Comparison of ENCODE assay signal across 8 mouse cellular contexts in genomic region chrX:94541206-94541605, GRCm38 (mm10). TPM values are rescaled to one million over a fixed set of nuclear protein-coding genes. Genes with fewer than 3 reads are reported as not detected.
A peak's percentile ranks its signal among the peaks of the same experiment; 100 is the strongest.
DNase-seq lines count a peak whose midpoint lies in the region; ATAC-seq and TF ChIP-seq lines count a peak whose summit lies in the region.

No protein-coding gene starts in this region.

- no peak for TF ChIP-seq CTCF in bone marrow, adult 2 months (IDR thresholded peaks at IDR 0.05; ENCODE audit: control insufficient read depth, insufficient read depth, low read length)
- TF ChIP-seq CTCF in embryonic fibroblast, embryonic 13.5 days (IDR thresholded peaks at IDR 0.05; ENCODE audit: borderline replicate concordance, insufficient read depth, low read length), result no peak

- H3K4me2 ChIP-seq in intestine, embryonic 14.5 days (ENCODE audit: low read length), result peak overlapping the region; percentile 43; the same call in 1 of the 2 replicates
- peak overlapping the region; percentile 47 for H3K4me2 ChIP-seq in midbrain, embryonic 11.5 days

- peak overlapping the region; percentile 39 for H3K4me3 ChIP-seq in bone marrow, adult 2 months (replicated peaks; ENCODE audit: control insufficient read depth, low read depth, low read length)
- peak overlapping the region; percentile 95 for H3K4me3 ChIP-seq in embryonic fibroblast, embryonic 13.5 days (ENCODE audit: insufficient read depth, low read length)
- H3K4me3 ChIP-seq in intestine, embryonic 14.5 days (ENCODE audit: low read depth, low read length), result peak overlapping the region; percentile 48
- peak overlapping the region; percentile 61 for H3K4me3 ChIP-seq in midbrain, embryonic 11.5 days (ENCODE audit: low read depth, low read length)

- ATAC-seq in intestine, embryonic 14.5 days (replicated peaks; ENCODE audit: low FRiP score, low TSS enrichment, low read depth), result no peak
- ATAC-seq in midbrain, embryonic 11.5 days (ENCODE audit: low FRiP score), result 0 out of 2 replicates have a peak, but pooled peaks have one; percentile 0

- no peak overlapping the region for H3K27ac ChIP-seq in bone marrow, adult 2 months (ENCODE audit: control insufficient read depth, insufficient read depth, low read depth, low read length, poor library complexity)
- peak overlapping the region; percentile 87 for H3K27ac ChIP-seq in embryonic fibroblast, embryonic 13.5 days (ENCODE audit: insufficient read depth, low read length)
- H3K27ac ChIP-seq in intestine, embryonic 14.5 days (ENCODE audit: low read depth), result peak overlapping the region; percentile 86
- H3K27ac ChIP-seq in midbrain, embryonic 11.5 days (ENCODE audit: low read depth, low read length), result peak overlapping the region; percentile 82

- 19% methylated on average over 25 of the region's 25 CpGs for WGBS in bone marrow, adult 2 months
- 14% methylated on average over 25 of the region's 25 CpGs for WGBS in intestine, embryonic 14.5 days
- WGBS in midbrain, embryonic 11.5 days, result 19% methylated on average over 25 of the region's 25 CpGs

- no peak for TF ChIP-seq POLR2A in bone marrow, adult 2 months (IDR thresholded peaks at IDR 0.05; ENCODE audit: borderline replicate concordance, control insufficient read depth, low read depth, low read length)
- 0 out of 2 replicates have a peak, but pooled peaks have one; percentile 5 for TF ChIP-seq POLR2A in embryonic fibroblast, embryonic 13.5 days (IDR thresholded peaks at IDR 0.05; ENCODE audit: low read depth, low read length)

- no peaks in the 10 kb centered on the region for H3K4me1 ChIP-seq in bone marrow, adult 2 months (ENCODE audit: control insufficient read depth, insufficient read depth, low read length)
- H3K4me1 ChIP-seq in embryonic fibroblast, embryonic 13.5 days (ENCODE audit: control insufficient read depth, insufficient read depth, low read length), result no peaks in the 10 kb centered on the region
- no peaks in the 10 kb centered on the region; the same call in 1 of the 2 replicates for H3K4me1 ChIP-seq in intestine, embryonic 14.5 days (replicated peaks; ENCODE audit: control insufficient read depth, insufficient read depth, low read length)
- H3K4me1 ChIP-seq in midbrain, embryonic 11.5 days (ENCODE audit: control insufficient read depth, insufficient read depth, low read length), result peaks cover 15% of the 10 kb centered on the region

- H3K9me3 ChIP-seq in intestine, embryonic 14.5 days (ENCODE audit: control insufficient read depth, low read length), result no peaks in the 10 kb centered on the region
- no peaks in the 10 kb centered on the region for H3K9me3 ChIP-seq in midbrain, embryonic 11.5 days (ENCODE audit: control insufficient read depth, low read length)

- peaks cover 36% of the 10 kb centered on the region for H3K36me3 ChIP-seq in intestine, embryonic 14.5 days (ENCODE audit: control insufficient read depth, insufficient read depth, low read length)
- H3K36me3 ChIP-seq in midbrain, embryonic 11.5 days (ENCODE audit: control insufficient read depth, insufficient read depth, low read length), result peaks cover 3% of the 10 kb centered on the region; the same call in 1 of the 2 replicates

- H3K27me3 ChIP-seq in intestine, embryonic 14.5 days (replicated peaks; ENCODE audit: control insufficient read depth, insufficient read depth, low read length), result no peaks in the 10 kb centered on the region
- no peaks in the 10 kb centered on the region for H3K27me3 ChIP-seq in midbrain, embryonic 11.5 days (ENCODE audit: control insufficient read depth, insufficient read depth, low read length)

- peak overlapping the region; percentile 81 for H3K9ac ChIP-seq in intestine, embryonic 14.5 days (ENCODE audit: low read length)
- H3K9ac ChIP-seq in midbrain, embryonic 11.5 days (ENCODE audit: low read length), result peak overlapping the region; percentile 81

- DNase-seq in left cerebral cortex, adult 18-20 months (ENCODE audit: low spot score in 2 of 2), result peak; percentile 16
- no peak for DNase-seq in left cerebral cortex, postnatal 4 days
- peak; percentile 59 for DNase-seq in intestine, embryonic 14.5 days (ENCODE audit: low spot score)
- DNase-seq in midbrain, embryonic 11.5 days (ENCODE audit: low spot score, missing footprints), result no peak
- no peak for DNase-seq in ovary, postnatal 14 days (ENCODE audit: low spot score)
- no peak for DNase-seq in embryo, embryonic 10 days (ENCODE audit: low spot score)

- intact Hi-C loops in left cerebral cortex, postnatal 4 days (cut with DNase I), result no loop called here

RNA-seq across cellular contexts. Expression of gene Maged1, which starts 0.7 kb away (rescaled TPM):
- 100 to 1,000 TPM; 440 to 444 TPM for total RNA-seq in left cerebral cortex, adult 18-20 months (2021)
- total RNA-seq in left cerebral cortex, postnatal 4 days (2021), result 100 to 1,000 TPM; 517 to 564 TPM
- polyA plus RNA-seq in bone marrow, adult 2 months (2011; ENCODE audit: insufficient read depth, insufficient read length, low replicate concordance, missing spikeins), result 9.9 and 18.5 TPM in 2 replicates
- polyA plus RNA-seq in embryonic fibroblast, embryonic 13.5 days (2011; ENCODE audit: insufficient read length, low read depth, missing spikeins), result 361 and 412 TPM in 2 replicates
- 532 and 591 TPM in 2 replicates for polyA plus RNA-seq in intestine, embryonic 14.5 days (2014; fragmentation: Nextera tagmentation; extraction: Ambion mirVana)
- polyA plus RNA-seq in midbrain, embryonic 11.5 days (2014; fragmentation: Nextera tagmentation; extraction: Ambion mirVana), result 738 and 790 TPM in 2 replicates

Comparison
In these comparisons a context has a peak if more than half of its experiments do, and no peak if none do; other contexts are left out.
1. DNase-seq: peak in left cerebral cortex, adult 18-20 months (2 of 2) and intestine, embryonic 14.5 days (single experiment); none in left cerebral cortex, postnatal 4 days (single experiment), midbrain, embryonic 11.5 days (single experiment), ovary, postnatal 14 days (single experiment) and embryo, embryonic 10 days (single experiment).
2. H3K4me3 ChIP-seq: peak in every context shown above with its lines; median percentile 95 in embryonic fibroblast, embryonic 13.5 days; 61 in midbrain, embryonic 11.5 days; 48 in intestine, embryonic 14.5 days; 39 in bone marrow, adult 2 months.
3. RNA of gene Maged1, which starts 0.7 kb away (polyA plus RNA-seq): 738 to 790 TPM in midbrain, embryonic 11.5 days, 532 to 591 TPM in intestine, embryonic 14.5 days and 361 to 412 TPM in embryonic fibroblast, embryonic 13.5 days; 9.9 to 18.5 TPM in bone marrow, adult 2 months; every median in the first group is over 10 times any median in the second.